Mouse (Mus musculus) forebrain, embryonic 11.5 days (tissue): Measurements from ENCODE around the gene Golph3l. TPM values are rescaled to one million over a fixed set of nuclear protein-coding genes. Genes with fewer than 3 reads are reported as not detected.

Experiments used
- ATAC-seq: fragments of 200-750 bp; cut with Nextera tagmentation; replicated peaks from 2 replicates; pipeline ENCODE4 v1.8.0; 2017; ENCODE audit warnings: moderate TSS enrichment; ENCODE audit not compliant: low FRiP score
- DNase-seq: peaks from one replicate; pipeline ENCODE4 v3.0.0-alpha.2; 2017; ENCODE audit warnings: low spot score
- H3K27ac ChIP-seq: fragments of 300-500 bp; sonication (generic); 2 replicates; pipeline ENCODE4 v1.5.1; 2014; ENCODE audit warnings: low read depth, low read length
- H3K27me3 ChIP-seq: fragments of 300-500 bp; sonication (generic); 2 replicates; pipeline ENCODE4 v1.6.1; 2014; ENCODE audit warnings: mild to moderate bottlenecking, low read length, mixed read lengths; ENCODE audit not compliant: control insufficient read depth, insufficient read depth
- H3K36me3 ChIP-seq: fragments of 300-500 bp; sonication (generic); 2 replicates; pipeline ENCODE4 v1.6.1; 2014; ENCODE audit warnings: mild to moderate bottlenecking, low read length, moderate library complexity, mixed read lengths; ENCODE audit not compliant: control insufficient read depth, insufficient read depth
- H3K4me1 ChIP-seq: fragments of 300-500 bp; sonication (generic); replicated peaks from 2 replicates; pipeline ENCODE4 v1.6.1; 2014; ENCODE audit warnings: low read length, mixed read lengths; ENCODE audit not compliant: control insufficient read depth, insufficient read depth
- H3K4me2 ChIP-seq: fragments of 300-500 bp; sonication (generic); 2 replicates; pipeline ENCODE4 v1.6.1; 2014; ENCODE audit warnings: low read depth, mild to moderate bottlenecking, low read length, moderate library complexity, mixed read lengths; ENCODE audit not compliant: severe bottlenecking
- H3K4me3 ChIP-seq: fragments of 300-500 bp; sonication (generic); 2 replicates; pipeline ENCODE4 v1.5.1; 2014; ENCODE audit warnings: low read depth, low read length
- H3K9ac ChIP-seq: fragments of 300-500 bp; sonication (generic); 2 replicates; pipeline ENCODE4 v1.6.1; 2014; ENCODE audit warnings: low read length
- H3K9me3 ChIP-seq: fragments of 300-500 bp; sonication (generic); 2 replicates; pipeline ENCODE4 v1.6.1; 2016; ENCODE audit warnings: low read length, mixed read lengths; ENCODE audit not compliant: control insufficient read depth
- WGBS: fragments of 180-500 bp; shearing (Covaris S2); extraction: QIAGEN DNeasy Blood & Tissue Kit; methylation state at CpG from one replicate; pipeline ENCODE4 v1.1.7; 2014; 5-methylcytosine and 5-hydroxymethylcytosine counted together
- polyA plus RNA-seq: library from polyadenylated mRNA; unstranded; fragments of >200 nt; fragmentation: Nextera tagmentation; extraction: Ambion mirVana; gene quantifications from 2 replicates; pipeline ENCODE4 v1.2.1, GENCODE M21; 2014

Gene Golph3l
- polyA plus RNA-seq, 1 experiment from 2014 or later: 36.1 TPM

DNA sequence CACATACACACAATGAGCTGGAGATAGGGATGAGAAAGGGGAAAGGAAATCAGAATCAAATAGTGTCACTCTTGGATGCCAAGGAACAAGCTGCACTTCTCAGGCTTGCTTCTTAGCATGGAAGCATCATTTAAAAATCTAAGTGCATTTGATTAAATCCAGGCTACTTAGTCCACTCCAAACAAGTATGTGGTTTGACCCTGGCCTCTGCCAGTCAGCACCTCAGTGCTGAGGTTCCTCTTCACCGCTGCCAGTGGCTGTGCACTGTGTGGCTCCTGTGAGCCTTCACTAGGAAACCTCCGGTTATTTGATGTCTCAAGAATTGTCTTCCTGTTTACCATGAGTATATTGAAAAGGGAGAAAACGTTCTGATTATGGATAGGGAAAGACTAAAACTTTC is 42.1 kb downstream of the Golph3l start:
- DNase-seq (no peak), ATAC-seq (no peak)
- 85% methylated on average over 3 of the region's 3 CpGs for WGBS
- no peaks in the 10 kb centered on the region for H3K9me3 ChIP-seq
- H3K4me3 ChIP-seq: no peak overlapping the region
- H3K27ac ChIP-seq: no peak overlapping the region
- H3K4me2 ChIP-seq: no peak overlapping the region
- peaks cover 3% of the 10 kb centered on the region; the same call in 1 of the 2 replicates for H3K4me1 ChIP-seq
- H3K9ac ChIP-seq: no peak overlapping the region
- H3K27me3 ChIP-seq: no peaks in the 10 kb centered on the region
- peaks cover 20% of the 10 kb centered on the region for H3K36me3 ChIP-seq

GRCm38 (mm10) chr3:95631304-95631703 is 42.6 kb downstream of the Golph3l start:
- no peaks in the 10 kb centered on the region for H3K27me3 ChIP-seq
- H3K4me3 ChIP-seq: no peak overlapping the region
- H3K4me1 ChIP-seq: no peaks in the 10 kb centered on the region
- no peaks in the 10 kb centered on the region for H3K9me3 ChIP-seq
- peaks cover 20% of the 10 kb centered on the region for H3K36me3 ChIP-seq
- no peak overlapping the region for H3K4me2 ChIP-seq
- ATAC-seq: no peak
- DNase-seq: no peak
- WGBS: 81% methylated on average over 6 of the region's 6 CpGs
- H3K27ac ChIP-seq: no peak overlapping the region
- no peak overlapping the region for H3K9ac ChIP-seq

- H3K4me3 ChIP-seq: no peak overlapping the region
- no peak overlapping the region for H3K9ac ChIP-seq
- H3K36me3 ChIP-seq: peaks cover 15% of the 10 kb centered on the region
- no peak for DNase-seq
- H3K27me3 ChIP-seq: no peaks in the 10 kb centered on the region
- no peak overlapping the region for H3K4me2 ChIP-seq
- H3K27ac ChIP-seq: no peak overlapping the region
- no peak for ATAC-seq
- H3K9me3 ChIP-seq: no peaks in the 10 kb centered on the region
- 83% methylated on average over 12 of the region's 12 CpGs for WGBS
- H3K4me1 ChIP-seq: no peaks in the 10 kb centered on the region
Measured at GRCm38 (mm10) chr3:95632648-95633588, 44.2 kb downstream of the Golph3l start.

- Histone ChIP-seq H3K9me3 (no peaks in the 10 kb centered on the region), H3K9ac (no peak overlapping the region), H3K27ac (no peak overlapping the region), H3K4me2 (no peak overlapping the region), H3K4me1 (no peaks in the 10 kb centered on the region), H3K36me3 (peaks cover 7% of the 10 kb centered on the region; the same call in 1 of the 2 replicates), H3K4me3 (no peak overlapping the region), H3K27me3 (no peaks in the 10 kb centered on the region)
- 87% methylated on average over 4 of the region's 4 CpGs for WGBS
- no peak for DNase-seq
- ATAC-seq: no peak
Measured at GRCm38 (mm10) chr3:95635636-95636035, 46.9 kb downstream of the Golph3l start.

DNA sequence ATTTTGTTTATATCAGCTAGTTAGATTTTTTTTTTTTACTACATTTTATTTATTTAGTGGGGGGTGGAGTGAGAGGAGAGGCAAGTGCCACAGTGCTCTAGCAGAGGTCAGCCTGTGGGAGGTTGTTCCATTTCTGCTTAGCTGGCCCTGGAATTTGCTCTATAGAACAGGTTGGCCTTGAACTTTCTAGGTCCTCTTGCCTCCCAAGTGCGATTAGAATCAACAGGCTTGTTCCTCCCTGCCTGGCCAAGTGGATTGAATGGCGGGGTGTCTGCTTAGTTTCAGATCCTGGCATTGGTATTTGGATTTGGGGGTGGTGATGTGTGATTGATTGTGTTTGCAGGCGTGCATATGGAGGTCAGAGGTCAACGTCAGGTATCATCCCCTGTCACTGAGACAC is 47.3 kb downstream of the Golph3l start:
- 96% methylated on average over 4 of the region's 4 CpGs for WGBS
- peaks cover 7% of the 10 kb centered on the region; the same call in 1 of the 2 replicates for H3K36me3 ChIP-seq

GRCm38 (mm10) chr3:95639694-95640093 is 51.0 kb downstream of the Golph3l start:
- H3K36me3 ChIP-seq: peaks cover 3% of the 10 kb centered on the region; the same call in 1 of the 2 replicates

More for the DNA sequence above, 47.3 kb downstream of the Golph3l start:
- H3K9me3 ChIP-seq: no peaks in the 10 kb centered on the region
- H3K9ac ChIP-seq: no peak overlapping the region
- no peak overlapping the region for H3K4me2 ChIP-seq
- H3K27ac ChIP-seq: no peak overlapping the region
- no peak overlapping the region for H3K4me3 ChIP-seq
- DNase-seq (no peak), ATAC-seq (no peak)
- H3K27me3 ChIP-seq: no peaks in the 10 kb centered on the region
- no peaks in the 10 kb centered on the region for H3K4me1 ChIP-seq

GRCm38 (mm10) chr3:95643097-95643496 is 54.4 kb downstream of the Golph3l start:
- Histone ChIP-seq H3K36me3 (no peaks in the 10 kb centered on the region; the same call in 1 of the 2 replicates), H3K27me3 (no peaks in the 10 kb centered on the region), H3K9me3 (no peaks in the 10 kb centered on the region), H3K27ac (no peak overlapping the region), H3K4me1 (no peaks in the 10 kb centered on the region), H3K4me3 (no peak overlapping the region), H3K4me2 (no peak overlapping the region), H3K9ac (no peak overlapping the region)
- ATAC-seq (no peak), DNase-seq (no peak)
- WGBS: 90% methylated on average over 7 of the region's 7 CpGs

More at GRCm38 (mm10) chr3:95639694-95640093, 51.0 kb downstream of the Golph3l start:
- Histone ChIP-seq H3K4me2 (no peak overlapping the region), H3K9me3 (no peaks in the 10 kb centered on the region), H3K27ac (no peak overlapping the region), H3K4me1 (no peaks in the 10 kb centered on the region), H3K9ac (no peak overlapping the region), H3K27me3 (no peaks in the 10 kb centered on the region), H3K4me3 (no peak overlapping the region)
- 86% methylated on average over 1 of the region's 1 CpGs for WGBS
- ATAC-seq (no peak), DNase-seq (no peak)

GRCm38 (mm10) chr3:95645313-95646235 is 56.8 kb downstream of the Golph3l start:
- Histone ChIP-seq H3K9ac (no peak overlapping the region), H3K27me3 (no peaks in the 10 kb centered on the region), H3K4me1 (no peaks in the 10 kb centered on the region), H3K9me3 (no peaks in the 10 kb centered on the region), H3K4me2 (no peak overlapping the region), H3K4me3 (no peak overlapping the region), H3K36me3 (no peaks in the 10 kb centered on the region; the same call in 1 of the 2 replicates), H3K27ac (no peak overlapping the region)
- 62% methylated on average over 10 of the region's 10 CpGs for WGBS
- no peak for ATAC-seq
- DNase-seq: no peak
